Mouse (Mus musculus) lung, adult 2 months (tissue): ENCODE measurements around the gene Bag5.

Source experiments
- CTCF ChIP-seq: fragments of 200-500 bp; IDR thresholded peaks from 2 replicates; pipeline ENCODE4 v1.5.1; 2011; ENCODE audit warnings: mild to moderate bottlenecking, low read length, control low read depth; ENCODE audit not compliant: insufficient read depth
- POLR2A ChIP-seq: fragments of 200-500 bp; IDR thresholded peaks from 2 replicates; pipeline ENCODE4 v1.6.1; 2011; ENCODE audit warnings: low read depth, mild to moderate bottlenecking, control low read depth, low read length, borderline replicate concordance; ENCODE audit errors: extremely low read depth

DNA sequence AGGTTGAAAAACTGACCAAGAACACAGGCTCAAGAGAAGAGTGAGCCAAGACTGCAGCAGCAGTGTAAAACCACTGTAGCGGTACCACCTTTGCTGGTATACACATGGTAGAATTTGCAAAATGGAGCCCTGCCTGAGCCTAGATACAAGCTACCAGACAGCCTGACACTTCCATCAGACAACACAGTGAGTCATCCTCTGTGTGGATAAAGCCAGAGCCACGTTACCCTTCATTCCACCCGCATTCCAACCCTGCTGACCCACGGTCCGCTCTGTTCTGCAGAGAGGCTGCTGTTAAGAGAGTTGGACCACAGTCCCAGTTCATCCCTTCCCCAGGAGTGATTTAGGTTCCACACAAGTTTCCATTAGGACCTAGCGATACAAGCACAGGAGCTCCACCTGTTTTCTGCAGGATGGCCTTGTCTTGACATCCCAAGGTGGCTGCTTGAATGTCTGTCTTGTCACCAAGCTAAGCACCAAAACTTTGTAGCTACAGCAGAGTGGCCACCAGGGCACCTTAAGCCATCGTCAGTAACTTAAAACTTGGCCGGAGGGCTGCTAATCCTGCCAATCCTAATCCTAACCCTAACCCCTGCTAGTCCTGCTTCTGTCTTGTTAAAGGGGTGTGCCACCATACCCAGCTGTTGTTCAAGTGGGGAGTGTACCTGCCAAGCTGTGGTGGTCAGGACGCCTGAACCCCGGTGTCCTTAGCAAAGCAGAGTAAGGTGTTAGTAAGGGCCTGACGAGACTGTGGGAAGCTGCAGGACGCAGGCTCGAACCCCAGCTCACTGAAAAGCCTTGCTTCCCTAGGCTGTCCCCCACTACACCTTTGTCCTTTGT, 47.8 kb downstream of the Bag5 start:
- TF ChIP-seq POLR2A (no peak), CTCF (no peak)
